Mouse (Mus musculus) cerebellum, adult 2 months (tissue): ENCODE results near the gene Cox10. TPM values are rescaled to one million over a fixed set of nuclear protein-coding genes. Genes with fewer than 3 reads are reported as not detected.

Experiments
- DNase-seq, 2 experiments: peaks; one replicate each; pipeline ENCODE4 v3.0.0; 2021
- H3K27ac ChIP-seq: fragments of 200-500 bp; 2 replicates; pipeline ENCODE4 v1.5.1; 2012; ENCODE audit warnings: low read length, control low read depth, inconsistent platforms; ENCODE audit not compliant: insufficient read depth
- H3K27me3 ChIP-seq: fragments of 200-500 bp; 2 replicates; pipeline ENCODE4 v1.6.1; 2012; ENCODE audit warnings: inconsistent platforms, mild to moderate bottlenecking, low read length, moderate library complexity; ENCODE audit not compliant: control insufficient read depth, insufficient read depth
- H3K4me1 ChIP-seq: fragments of 200-500 bp; 2 replicates; pipeline ENCODE4 v1.6.1; 2011; ENCODE audit warnings: low read length; ENCODE audit not compliant: control insufficient read depth, insufficient read depth
- H3K4me3 ChIP-seq: fragments of 200-500 bp; replicated peaks from 2 replicates; pipeline ENCODE3; 2011; ENCODE audit warnings: mild to moderate bottlenecking, low read depth, low read length, control low read depth; ENCODE audit not compliant: insufficient read depth
- CTCF ChIP-seq: fragments of 200-500 bp; IDR thresholded peaks from 2 replicates; pipeline ENCODE4 v1.5.1; 2011; ENCODE audit warnings: low read depth, mild to moderate bottlenecking, control low read depth, low read length, moderate library complexity, borderline replicate concordance; ENCODE audit not compliant: insufficient read depth
- POLR2A ChIP-seq: fragments of 200-500 bp; IDR thresholded peaks from 2 replicates; pipeline ENCODE4 v1.6.1; 2011; ENCODE audit warnings: low read length, control low read depth, borderline replicate concordance; ENCODE audit not compliant: insufficient read depth
- WGBS: fragments of 180-500 bp; shearing (Covaris S2); methylation state at CpG from one replicate; pipeline ENCODE4 v1.1.7; 2018; 5-methylcytosine and 5-hydroxymethylcytosine counted together
- polyA plus RNA-seq: library from polyadenylated mRNA; depleted of rRNA; stranded (reverse); fragments of >200 nt; gene quantifications from 2 replicates; pipeline ENCODE4 v1.2.3, GENCODE M21; 2012

The Cox10 gene
- polyA plus RNA-seq, 1 experiment, result 20.1 TPM

DNA sequence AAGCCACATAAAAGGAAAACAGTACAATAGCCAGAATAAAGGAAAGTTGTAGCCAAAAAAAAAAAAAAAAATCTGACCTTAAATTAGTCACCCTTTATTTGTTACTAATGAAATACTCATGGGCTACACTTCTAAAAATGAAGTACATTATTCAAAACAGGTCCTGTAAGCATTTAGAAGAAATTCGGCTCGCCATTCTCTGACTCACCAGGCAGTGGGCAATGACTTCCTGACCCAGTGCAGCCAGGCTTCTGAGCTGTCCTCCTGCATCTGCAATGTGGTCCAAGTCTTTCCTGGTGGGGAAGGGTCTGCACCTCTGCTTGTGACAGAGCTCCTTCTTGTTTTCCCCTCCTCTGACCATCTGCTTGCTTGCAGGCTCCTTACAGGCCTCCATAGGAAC lies 13.3 kb downstream of the Cox10 start:
- TF ChIP-seq POLR2A, result no peak
- Histone ChIP-seq H3K4me1 (no peaks in the 10 kb centered on the region), H3K27ac (no peak overlapping the region), H3K4me3 (no peak overlapping the region), H3K27me3 (no peaks in the 10 kb centered on the region)
- DNase-seq, result no peak
- WGBS, result 94% methylated on average over 2 of the region's 2 CpGs

GRCm38 (mm10) chr11:64063130-64063529 lies 16.1 kb downstream of the Cox10 start:
- no peak for DNase-seq
- Histone ChIP-seq H3K27ac (no peak overlapping the region), H3K4me1 (no peaks in the 10 kb centered on the region), H3K27me3 (no peaks in the 10 kb centered on the region), H3K4me3 (no peak overlapping the region)
- WGBS, result 88% methylated on average over 3 of the region's 3 CpGs
- TF ChIP-seq CTCF, result no peak
- TF ChIP-seq POLR2A, result no peak

- Histone ChIP-seq H3K4me1 (no peaks in the 10 kb centered on the region), H3K27ac (no peak overlapping the region), H3K4me3 (no peak overlapping the region), H3K27me3 (no peaks in the 10 kb centered on the region)
- TF ChIP-seq CTCF (no peak), POLR2A (no peak)
- 96% methylated on average over 4 of the region's 4 CpGs for WGBS
- DNase-seq, result no peak
These were observed 17.0 kb downstream of the Cox10 start for GRCm38 (mm10) chr11:64062226-64062625.

DNA sequence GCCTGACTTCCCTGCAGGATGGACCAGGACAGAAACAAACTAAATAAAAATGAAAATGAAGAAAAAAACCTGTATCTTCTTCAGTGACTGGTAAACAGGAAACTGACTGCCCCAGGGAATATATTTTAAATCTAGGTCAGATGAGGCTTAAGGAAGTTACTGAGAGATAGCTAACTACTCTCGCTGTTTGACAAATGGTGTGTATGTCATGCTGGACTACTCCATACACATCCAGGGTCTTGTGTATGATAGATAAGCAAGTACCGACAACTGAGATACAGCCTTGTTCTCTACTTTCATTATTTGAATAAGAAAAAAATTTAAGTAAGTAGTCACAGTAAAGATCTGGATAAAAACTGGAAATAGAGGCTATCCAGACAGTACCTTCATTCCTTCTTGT lies 20.0 kb downstream of the Cox10 start:
- WGBS, result 96% methylated on average over 2 of the region's 2 CpGs
- no peak for DNase-seq
- Histone ChIP-seq H3K4me3 (no peak overlapping the region), H3K4me1 (no peaks in the 10 kb centered on the region; the same call in 1 of the 2 replicates), H3K27ac (no peak overlapping the region), H3K27me3 (no peaks in the 10 kb centered on the region)
- no peak for TF ChIP-seq POLR2A
- no peak for TF ChIP-seq CTCF

- H3K27ac ChIP-seq, result no peak overlapping the region
- WGBS, result 96% methylated on average over 3 of the region's 3 CpGs
- no peak overlapping the region for H3K4me3 ChIP-seq
- TF ChIP-seq CTCF (no peak), POLR2A (no peak)
- no peaks in the 10 kb centered on the region; the same call in 1 of the 2 replicates for H3K4me1 ChIP-seq
- no peak for DNase-seq
- H3K27me3 ChIP-seq, result no peaks in the 10 kb centered on the region
These were observed 20.8 kb downstream of the Cox10 start for GRCm38 (mm10) chr11:64058474-64058873.

DNA sequence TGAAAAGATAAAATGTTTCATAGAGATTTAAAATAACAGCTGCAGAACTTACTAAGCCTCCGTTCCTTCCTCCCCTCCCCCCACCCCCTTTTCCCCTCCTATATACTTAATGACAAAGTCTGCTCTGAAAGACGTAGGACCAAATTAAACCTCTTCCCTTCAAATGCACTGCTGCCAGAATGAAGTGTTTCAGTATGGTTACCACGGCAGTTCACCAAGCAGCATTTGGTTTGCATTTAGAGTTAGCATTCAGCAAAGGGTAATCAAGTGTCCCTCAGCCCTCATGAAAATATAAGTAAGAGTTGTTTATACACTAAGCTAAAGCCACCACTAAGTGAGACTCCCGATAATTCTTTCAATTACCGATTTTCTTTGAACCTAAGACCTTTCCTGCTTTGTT lies 25.9 kb downstream of the Cox10 start:
- no peak overlapping the region for H3K27ac ChIP-seq
- no peaks in the 10 kb centered on the region for H3K27me3 ChIP-seq
- H3K4me1 ChIP-seq, result peaks cover 5% of the 10 kb centered on the region; the same call in 1 of the 2 replicates
- no peak overlapping the region for H3K4me3 ChIP-seq
- TF ChIP-seq CTCF (no peak), POLR2A (no peak)
- WGBS, result 92% methylated on average over 5 of the region's 5 CpGs
- no peak for DNase-seq

DNA sequence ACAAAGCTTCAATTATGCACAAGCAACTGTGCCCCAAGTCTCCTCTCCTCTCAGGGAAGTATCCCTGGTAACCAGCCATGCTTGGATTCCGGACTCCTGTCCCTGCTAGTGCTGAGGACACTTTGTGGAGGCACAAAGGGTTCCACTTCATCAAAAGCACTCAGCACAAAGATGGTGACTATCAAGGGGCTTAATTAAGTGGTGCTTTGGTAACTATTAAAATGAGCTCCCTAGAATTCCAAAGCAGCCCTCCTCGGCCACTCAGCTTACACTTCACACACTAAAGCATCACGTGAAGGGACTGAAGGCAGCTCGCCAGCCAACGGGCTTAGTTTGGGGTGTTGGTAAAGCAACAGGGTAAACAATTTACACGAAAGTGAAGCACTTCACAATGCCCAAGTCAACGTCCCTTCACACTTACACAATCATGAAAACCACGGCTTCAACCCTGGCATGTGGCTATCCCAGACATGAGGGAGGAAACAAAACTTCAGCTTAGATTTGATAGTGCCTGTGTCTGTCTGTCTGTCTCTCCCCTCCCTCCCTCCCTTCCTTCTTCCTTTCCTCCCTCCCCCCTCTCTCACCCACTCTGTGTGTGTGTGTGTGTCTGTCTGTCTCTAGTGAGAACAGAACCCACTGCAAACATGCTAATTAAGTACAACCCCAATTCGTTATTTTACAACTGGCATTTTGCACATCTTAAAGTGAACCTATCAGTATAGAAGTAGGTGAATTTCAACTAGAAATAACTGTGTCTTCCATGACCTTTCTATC lies 27.9 kb downstream of the Cox10 start:
- no peak overlapping the region for H3K27ac ChIP-seq
- H3K4me1 ChIP-seq, result peaks cover 5% of the 10 kb centered on the region; the same call in 1 of the 2 replicates
- 54% methylated on average over 9 of the region's 9 CpGs for WGBS
- no peak for DNase-seq
- H3K27me3 ChIP-seq, result no peaks in the 10 kb centered on the region
- TF ChIP-seq CTCF (no peak), POLR2A (no peak)
- no peak overlapping the region for H3K4me3 ChIP-seq

GRCm38 (mm10) chr11:64047432-64047831 lies 31.8 kb downstream of the Cox10 start:
- Histone ChIP-seq H3K27me3 (no peaks in the 10 kb centered on the region), H3K27ac (no peak overlapping the region), H3K4me3 (no peak overlapping the region), H3K4me1 (peaks cover 12% of the 10 kb centered on the region)
- TF ChIP-seq CTCF (no peak), POLR2A (no peak)
- DNase-seq, result no peak
- 93% methylated on average over 13 of the region's 13 CpGs for WGBS
